Mouse (Mus musculus) liver, adult 2 months (tissue): ENCODE measurements around the gene Taf5l. TPM values are rescaled to one million over a fixed set of nuclear protein-coding genes. Genes with fewer than 3 reads are reported as not detected.

Experiments
- DNase-seq: peaks from one replicate; pipeline ENCODE4 v3.0.0-alpha.2; 2011; ENCODE audit warnings: low read depth, low spot score; ENCODE audit errors: extremely low read depth
- H3K27ac ChIP-seq: fragments of 200-500 bp; replicated peaks from 2 replicates; pipeline ENCODE4 v1.5.1; 2012; ENCODE audit warnings: low read depth, mild to moderate bottlenecking, control low read depth, inconsistent platforms, low read length; ENCODE audit not compliant: insufficient read depth
- H3K27me3 ChIP-seq: fragments of 200-500 bp; 2 replicates; pipeline ENCODE4 v1.6.1; 2012; ENCODE audit warnings: mild to moderate bottlenecking, moderate library complexity, low read length, inconsistent platforms; ENCODE audit not compliant: control insufficient read depth, insufficient read depth
- H3K36me3 ChIP-seq: fragments of 200-500 bp; 2 replicates; pipeline ENCODE4 v1.6.1; 2012; ENCODE audit warnings: low read length, inconsistent platforms; ENCODE audit not compliant: control insufficient read depth, insufficient read depth
- H3K4me1 ChIP-seq: fragments of 200-500 bp; 2 replicates; pipeline ENCODE4 v1.6.1; 2011; ENCODE audit warnings: low read length; ENCODE audit not compliant: control insufficient read depth, insufficient read depth
- H3K4me3 ChIP-seq: fragments of 200-500 bp; 2 replicates; pipeline ENCODE4 v1.5.1; 2011; ENCODE audit warnings: low read depth, mild to moderate bottlenecking, control low read depth, low read length, moderate library complexity; ENCODE audit not compliant: insufficient read depth
- H3K79me2 ChIP-seq: fragments of 200-500 bp; 2 replicates; pipeline ENCODE4 v1.6.1; 2012; ENCODE audit warnings: inconsistent platforms, mild to moderate bottlenecking, low read length, moderate library complexity; ENCODE audit not compliant: control insufficient read depth, insufficient read depth
- H3K9ac ChIP-seq: fragments of 200-500 bp; 2 replicates; pipeline ENCODE4 v1.6.1; 2012; ENCODE audit warnings: low read depth, mild to moderate bottlenecking, control low read depth, inconsistent platforms, low read length
- CTCF ChIP-seq: fragments of 200-500 bp; IDR thresholded peaks from 2 replicates; pipeline ENCODE4 v1.5.1; 2011; ENCODE audit warnings: low read depth, low read length, control low read depth
- POLR2A ChIP-seq: fragments of 200-500 bp; IDR thresholded peaks from 2 replicates; pipeline ENCODE4 v1.6.1; 2011; ENCODE audit warnings: low read length, control low read depth; ENCODE audit not compliant: insufficient read depth; ENCODE audit errors: extremely low read depth
- WGBS: fragments of 180-500 bp; shearing (Covaris S2); methylation state at CpG from one replicate; pipeline ENCODE4 v1.1.7; 2018; 5-methylcytosine and 5-hydroxymethylcytosine counted together
- polyA plus RNA-seq: library from polyadenylated mRNA; depleted of rRNA; stranded (reverse); fragments of >200 nt; gene quantifications from 2 replicates; pipeline ENCODE4 v1.2.3, GENCODE M21; 2012; rRNA removed
- total RNA-seq: library from RNA; depleted of rRNA; stranded (reverse); fragments of >200 nt; gene quantifications from 2 replicates; pipeline ENCODE4 v1.2.3, GENCODE M21; 2014; rRNA removed

The Taf5l gene
- total and polyA plus RNA-seq, 2 experiments, result 9.0 to 16.0 TPM

DNA sequence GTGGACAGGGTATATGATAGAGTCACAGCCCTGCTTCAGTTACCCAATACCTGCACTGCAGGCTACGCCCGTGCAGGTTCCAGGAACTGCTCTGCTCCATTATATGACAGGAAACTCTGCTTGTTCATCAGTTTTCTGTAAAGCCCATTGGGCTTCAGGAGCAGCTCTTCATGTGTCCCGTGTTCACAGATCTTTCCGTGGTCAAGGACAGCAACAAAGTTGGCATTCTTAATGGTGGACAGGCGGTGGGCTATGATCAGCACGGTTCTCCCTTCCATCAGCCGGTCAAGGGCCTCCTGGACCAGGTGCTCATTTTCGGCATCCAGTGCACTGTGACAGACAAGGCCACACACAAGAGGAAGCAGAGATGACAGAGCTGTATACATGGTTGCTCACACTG, 67.0 kb downstream of the Taf5l start:
- H3K9ac ChIP-seq, result no peak overlapping the region
- DNase-seq, result no peak
- peaks cover 1% of the 10 kb centered on the region for H3K4me1 ChIP-seq
- TF ChIP-seq CTCF (no peak), POLR2A (no peak)
- no peak overlapping the region for H3K27ac ChIP-seq
- WGBS, result 92% methylated on average over 8 of the region's 8 CpGs
- H3K27me3 ChIP-seq, result no peaks in the 10 kb centered on the region
- no peaks in the 10 kb centered on the region for H3K79me2 ChIP-seq
- H3K36me3 ChIP-seq, result peaks cover 25% of the 10 kb centered on the region; the same call in 1 of the 2 replicates
- H3K4me3 ChIP-seq, result no peak overlapping the region

DNA sequence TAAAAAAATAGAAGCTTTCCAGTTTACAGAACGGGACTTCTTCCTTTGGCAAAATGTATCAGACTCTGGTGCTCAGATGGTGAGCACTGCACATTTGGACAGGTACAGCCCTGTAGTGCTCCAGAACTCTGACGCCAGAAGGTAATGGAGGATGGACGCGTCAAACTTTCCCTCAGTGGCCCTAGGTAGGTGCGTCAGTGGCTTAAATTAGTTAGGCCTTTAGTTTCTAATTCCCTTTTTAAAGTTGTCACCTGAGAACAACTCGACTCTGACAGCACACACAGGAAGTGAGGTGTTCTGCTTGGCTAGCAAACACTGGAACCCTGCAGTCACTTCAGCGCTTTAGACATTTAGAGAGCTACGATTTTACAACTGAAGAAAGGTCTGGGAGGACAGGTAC, 67.5 kb downstream of the Taf5l start:
- H3K27ac ChIP-seq, result no peak overlapping the region
- TF ChIP-seq CTCF (no peak), POLR2A (no peak)
- H3K27me3 ChIP-seq, result no peaks in the 10 kb centered on the region
- DNase-seq, result no peak
- 88% methylated on average over 8 of the region's 8 CpGs for WGBS
- no peaks in the 10 kb centered on the region for H3K79me2 ChIP-seq
- H3K4me1 ChIP-seq, result peaks cover 1% of the 10 kb centered on the region
- H3K36me3 ChIP-seq, result peaks cover 25% of the 10 kb centered on the region; the same call in 1 of the 2 replicates
- H3K9ac ChIP-seq, result no peak overlapping the region
- no peak overlapping the region for H3K4me3 ChIP-seq

DNA sequence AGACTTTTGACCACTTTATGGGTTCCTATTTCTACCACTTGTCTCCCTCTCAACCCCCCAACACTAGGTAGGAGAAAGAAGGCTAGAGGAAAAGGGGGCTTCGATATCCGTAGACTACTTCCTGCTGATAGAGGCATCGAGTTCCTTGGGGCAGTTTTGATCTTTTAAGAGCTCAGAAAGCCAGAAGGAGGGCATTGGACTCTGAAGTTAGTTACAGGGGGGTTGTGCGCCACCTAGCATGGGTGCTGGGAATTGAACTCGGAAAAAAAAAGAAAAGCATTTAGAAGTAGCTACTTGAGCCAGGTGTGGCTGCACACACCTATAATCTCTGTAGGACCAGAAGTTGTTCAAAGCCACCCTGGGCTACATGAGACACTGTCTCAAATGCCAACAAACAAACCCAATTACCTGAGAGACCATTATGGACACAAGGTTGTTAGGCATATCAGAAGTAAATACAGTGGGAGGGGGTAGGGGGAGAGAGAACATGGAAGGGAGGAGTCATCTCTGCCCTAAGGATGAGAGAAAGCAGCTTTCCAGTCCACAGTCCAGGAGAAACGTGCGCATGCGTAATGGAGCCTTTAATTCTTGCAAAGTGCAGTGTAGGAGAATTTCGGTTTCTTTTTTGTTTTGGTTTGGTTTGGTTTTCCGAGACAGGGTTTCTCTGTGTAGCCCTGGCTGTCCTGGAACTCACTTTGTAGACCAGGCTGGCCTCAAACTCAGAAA, 71.0 kb downstream of the Taf5l start:
- Histone ChIP-seq H3K4me3 (peak overlapping the region; percentile 99), H3K4me1 (peaks cover 4% of the 10 kb centered on the region), H3K27me3 (no peaks in the 10 kb centered on the region), H3K79me2 (no peaks in the 10 kb centered on the region), H3K27ac (peak overlapping the region; percentile 72), H3K9ac (peak overlapping the region; percentile 90), H3K36me3 (peaks cover 19% of the 10 kb centered on the region; the same call in 1 of the 2 replicates)
- DNase-seq, result peak; percentile 63
- TF ChIP-seq POLR2A, result no peak
- TF ChIP-seq CTCF, result peak; percentile 58; the same call in 1 of the 2 replicates
- 32% methylated on average over 10 of the region's 10 CpGs for WGBS

DNA sequence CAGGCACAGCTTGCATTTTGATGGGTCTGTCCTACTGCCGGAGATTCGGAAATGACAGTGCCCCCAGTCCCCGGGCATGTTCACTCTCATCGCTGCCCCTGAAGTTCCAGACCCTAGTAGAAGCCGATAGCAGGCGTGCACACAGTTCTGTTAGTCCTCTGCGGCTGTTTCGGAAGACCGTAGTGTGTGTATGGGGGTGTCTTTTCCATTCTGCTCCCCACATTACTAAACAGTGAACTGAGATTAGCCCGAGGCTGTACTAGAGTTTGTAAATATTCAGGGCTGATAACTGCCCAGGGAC, 71.6 kb downstream of the Taf5l start:
- TF ChIP-seq CTCF, result no peak
- TF ChIP-seq POLR2A, result no peak
- WGBS, result 2% methylated on average over 10 of the region's 10 CpGs
- peaks cover 4% of the 10 kb centered on the region for H3K4me1 ChIP-seq
- peak overlapping the region; percentile 99 for H3K4me3 ChIP-seq
- H3K27ac ChIP-seq, result peak overlapping the region; percentile 72
- peaks cover 22% of the 10 kb centered on the region; the same call in 1 of the 2 replicates for H3K36me3 ChIP-seq
- H3K27me3 ChIP-seq, result no peaks in the 10 kb centered on the region
- H3K79me2 ChIP-seq, result no peaks in the 10 kb centered on the region
- no peak for DNase-seq
- H3K9ac ChIP-seq, result peak overlapping the region; percentile 90

DNA sequence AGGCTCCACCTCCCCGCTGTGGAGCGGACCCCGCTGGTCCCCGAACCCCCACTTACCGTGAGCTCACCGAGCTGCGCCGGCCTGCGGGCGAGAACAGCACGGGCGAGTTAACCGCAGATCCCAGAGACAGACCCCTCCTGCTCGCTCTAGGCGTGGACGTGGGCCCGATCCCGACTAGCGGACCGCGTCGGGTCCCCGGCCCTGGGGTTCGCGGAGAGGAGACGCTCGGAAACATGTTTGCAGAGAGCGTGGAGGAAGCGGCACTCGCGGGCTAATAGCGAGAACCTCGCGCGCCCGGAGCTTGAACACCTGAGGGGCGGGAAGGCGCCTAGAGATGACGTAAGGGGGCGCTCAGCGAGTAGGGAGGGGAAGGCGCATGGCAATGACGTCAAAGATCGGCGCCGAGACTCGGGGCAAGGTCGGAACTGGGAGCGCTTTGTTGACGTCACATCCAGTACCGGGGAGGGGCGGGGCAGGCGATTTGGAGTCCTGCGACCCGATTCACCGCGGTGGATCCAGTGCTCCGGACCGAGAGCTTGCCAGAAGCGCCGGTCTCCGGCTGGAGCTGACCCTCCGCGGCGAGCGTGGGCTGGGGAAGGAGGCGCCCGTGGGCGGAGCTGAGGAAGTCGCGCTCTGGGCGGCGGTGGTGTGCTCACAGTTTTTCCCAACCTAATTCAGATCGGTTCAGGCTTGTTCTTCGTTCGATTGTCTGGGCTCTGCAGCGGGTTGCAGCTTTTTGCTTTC, 72.1 kb downstream of the Taf5l start, which contains the start of gene Nup133:
Gene Nup133, minus strand, starts transcription at position 324 of the 744 bp plus-strand sequence.
- Histone ChIP-seq H3K27me3 (no peaks in the 10 kb centered on the region), H3K4me1 (peaks cover 4% of the 10 kb centered on the region), H3K4me3 (peak within 1 kb of the TSS; percentile 99), H3K9ac (peak within 1 kb of the TSS; percentile 90), H3K79me2 (no peaks in the 10 kb centered on the region), H3K36me3 (peaks cover 19% of the 10 kb centered on the region; the same call in 1 of the 2 replicates), H3K27ac (peak within 1 kb of the TSS; percentile 72)
- WGBS, result under 1% methylated on average over 77 of the region's 77 CpGs
- DNase-seq, result peak; percentile 90
- TF ChIP-seq CTCF (no peak), POLR2A (peak; percentile 59; the same call in 1 of the 2 replicates)

Other genes starting within 250 kb of the Taf5l start
- gene Rab4a, start 215.4 kb downstream of the Taf5l start, total RNA-seq, result 15.4 and 15.7 TPM in 2 replicates
- 24.4 and 24.6 TPM in 2 replicates for gene Rab4a, start 215.4 kb downstream of the Taf5l start, polyA plus RNA-seq
- 0.09 and 0.34 TPM in 2 replicates for gene Ccsap, start 161.2 kb downstream of the Taf5l start, total RNA-seq
- gene Ccsap, start 161.2 kb downstream of the Taf5l start, polyA plus RNA-seq, result 0.07 and 0.12 TPM in 2 replicates
- 16.6 TPM in 1 of 2 replicates, not detected in the other for gene Acta1, start 126.6 kb downstream of the Taf5l start, total RNA-seq
- 0.11 and 0.24 TPM in 2 replicates for gene Acta1, start 126.6 kb downstream of the Taf5l start, polyA plus RNA-seq
- gene Nup133, start 72.1 kb downstream of the Taf5l start, total RNA-seq, result 5.4 and 7.1 TPM in 2 replicates
- 3.1 and 3.2 TPM in 2 replicates for gene Nup133, start 72.1 kb downstream of the Taf5l start, polyA plus RNA-seq
- 12.4 and 13.9 TPM in 2 replicates for gene Abcb10, start 38.3 kb downstream of the Taf5l start, total RNA-seq
- 13.6 and 13.7 TPM in 2 replicates for gene Abcb10, start 38.3 kb downstream of the Taf5l start, polyA plus RNA-seq
- 3.6 and 4.1 TPM in 2 replicates for gene Urb2, start 111 bp upstream of the Taf5l start, total RNA-seq
- gene Urb2, start 111 bp upstream of the Taf5l start, polyA plus RNA-seq, result 1.8 and 2.7 TPM in 2 replicates
- 9.3 and 11.3 TPM in 2 replicates for gene Galnt2, start 210.0 kb upstream of the Taf5l start, total RNA-seq
- 7.3 and 11.3 TPM in 2 replicates for gene Galnt2, start 210.0 kb upstream of the Taf5l start, polyA plus RNA-seq